Mouse (Mus musculus) C2C12 (cell line): Measurements from ENCODE around the gene Rpl18.

ENCODE experiments used
- CTCF ChIP-seq: IDR thresholded peaks from one replicate; pipeline ENCODE4 v1.5.1; 2011; ENCODE audit not compliant: control insufficient read depth, insufficient read depth, insufficient read length
- MAX ChIP-seq: IDR thresholded peaks from one replicate; pipeline ENCODE4 v1.6.1; 2011; ENCODE audit warnings: mild to moderate bottlenecking, control low read depth

DNA sequence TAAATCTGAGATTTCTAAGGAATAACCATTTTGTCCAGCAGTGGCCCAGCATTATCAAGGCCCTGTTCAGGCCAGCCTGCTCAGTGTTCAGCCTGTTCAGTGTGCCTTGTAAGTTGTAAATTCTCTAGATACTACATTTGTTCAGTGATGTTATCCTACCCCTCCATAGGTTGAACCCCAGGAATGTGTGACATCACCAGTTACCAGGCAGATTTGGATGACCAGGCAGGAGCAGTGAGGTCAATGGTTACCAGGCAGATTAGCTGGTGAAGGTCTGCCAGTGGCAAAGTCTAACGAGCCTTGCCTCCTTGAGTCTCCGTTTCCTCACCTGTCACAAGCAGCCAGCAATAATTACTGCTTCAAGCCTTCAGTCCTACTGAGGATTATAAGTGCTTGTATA, 29.1 kb downstream of the Rpl18 start:
- TF ChIP-seq CTCF (no peak), MAX (no peak)
